16 mouse cellular contexts compared by ENCODE assay signal in the genomic region with DNA sequence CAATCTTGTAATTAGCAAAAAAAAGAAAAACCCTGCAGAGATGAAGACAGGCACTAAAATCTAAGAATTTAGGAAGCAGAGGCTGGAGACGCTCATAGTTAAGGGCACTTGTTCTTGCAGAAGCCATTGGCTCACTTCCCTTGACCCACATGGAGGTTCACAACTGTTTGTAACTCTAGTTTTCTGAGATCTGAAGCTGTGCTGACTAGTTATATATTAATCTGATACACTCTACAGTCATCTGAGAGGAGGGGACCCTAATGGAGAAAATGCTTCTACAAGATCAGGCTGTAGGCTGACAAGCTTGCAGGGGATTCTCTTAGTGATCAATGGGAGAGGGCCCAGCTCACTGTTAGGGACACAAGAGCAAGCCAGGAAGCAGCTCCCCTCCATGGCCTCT.
"Had no signal": no experiment of that assay in that cellular context is flagged by ENCODE, and none has a peak within 500 bp of the region (broad histone marks: within the 10 kb centered on the region; RNA-seq: fewer than 3 reads in every experiment).

No protein-coding gene starts in this region.

- H3K9me3 ChIP-seq: lung, embryonic 15.5 days; neural tube, embryonic 13.5 days; stomach, embryonic 15.5 days had no signal

- DNase-seq: layer of hippocampus, adult 9-11 months; lung, adult 18-20 months; lung, postnatal 10 days; lung, postnatal 36 days; midbrain, embryonic 14.5 days; retina, postnatal 1 day; right cerebral cortex, postnatal 25 days; spleen, adult 18-20 months; thymus, postnatal 25 days had no signal

- H3K4me1 ChIP-seq: lung, embryonic 15.5 days; neural tube, embryonic 13.5 days; stomach, embryonic 15.5 days had no signal

- H3K27me3 ChIP-seq: lung, embryonic 15.5 days; neural tube, embryonic 13.5 days; stomach, embryonic 15.5 days had no signal

- H3K27ac ChIP-seq: liver, embryonic 14.5 days; lung, embryonic 15.5 days; neural tube, embryonic 13.5 days; stomach, embryonic 15.5 days had no signal

- H3K4me2 ChIP-seq: liver, embryonic 11.5 days; lung, embryonic 15.5 days; midbrain, embryonic 11.5 days; neural tube, embryonic 13.5 days; stomach, embryonic 15.5 days had no signal

- H3K4me3 ChIP-seq: lung, embryonic 15.5 days; neural tube, embryonic 13.5 days; stomach, embryonic 15.5 days had no signal

- ATAC-seq: intestine, postnatal 0 days had no signal

- H3K9ac ChIP-seq: liver, embryonic 14.5 days; lung, embryonic 15.5 days; neural tube, embryonic 13.5 days; stomach, embryonic 15.5 days had no signal
